Mouse (Mus musculus) heart, adult 2 months (tissue): ENCODE data around the gene Gm20388.

Experiments
- CTCF ChIP-seq: fragments of 200-600 bp; IDR thresholded peaks from 2 replicates; pipeline ENCODE4 v1.8.1; 2022; ENCODE audit warnings: antibody characterized with exemption, mild to moderate bottlenecking, moderate library complexity
- EP300 ChIP-seq: fragments of 200-500 bp; IDR thresholded peaks from 2 replicates; pipeline ENCODE4 v1.6.1; 2011; ENCODE audit warnings: low read depth, low read length, control low read depth; ENCODE audit not compliant: insufficient read depth
- POLR2A ChIP-seq: fragments of 200-500 bp; IDR thresholded peaks from 2 replicates; pipeline ENCODE4 v1.6.1; 2011; ENCODE audit warnings: mild to moderate bottlenecking, low read depth, low read length, control low read depth; ENCODE audit not compliant: insufficient read depth

GRCm38 (mm10) chr8:122593240-122593639, 2682.6 kb downstream of the Gm20388 start:
- TF ChIP-seq CTCF = no peak
- TF ChIP-seq POLR2A = no peak
- TF ChIP-seq EP300 = no peak
